Mouse (Mus musculus): ENCODE results near the gene Cbx8. TPM values are rescaled to one million over a fixed set of nuclear protein-coding genes. Genes with fewer than 3 reads are reported as not detected.
A peak's percentile ranks its signal among the peaks of the same experiment; 100 is the strongest.

Cbx8 gene
- total and polyA plus RNA-seq, 2 experiments from 2014 or later: 5.3 to 21.9 TPM

DNA sequence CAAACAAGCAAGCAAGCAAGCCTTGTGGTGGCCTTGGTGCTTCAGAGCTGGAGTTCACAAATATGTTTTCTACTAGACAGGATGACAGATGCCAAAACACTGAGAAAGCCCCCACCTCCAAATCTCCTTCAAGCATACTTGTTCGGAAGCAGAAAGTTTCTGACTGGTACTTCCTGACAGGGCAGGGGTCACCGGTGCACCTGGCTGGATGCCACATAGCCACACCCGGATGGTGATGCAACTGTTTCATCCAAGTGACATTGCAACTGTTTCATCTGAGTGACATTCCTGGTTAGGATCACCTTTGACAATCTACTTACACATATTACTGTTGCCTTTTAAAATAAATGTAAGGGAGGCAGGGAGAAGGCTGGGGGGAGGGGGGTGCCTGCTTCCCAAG lies 43.6 kb downstream of the Cbx8 start:
- no peaks in the 10 kb centered on the region for H3K9me3 ChIP-seq (ENCODE audit: low read length)
- H3K9ac ChIP-seq: no peak overlapping the region
- 88% methylated on average over 3 of the region's 3 CpGs for WGBS
- no peaks in the 10 kb centered on the region for H3K27me3 ChIP-seq (ENCODE audit: insufficient read depth, low read length)
- no peak for TF ChIP-seq CTCF (IDR thresholded peaks at IDR 0.05; ENCODE audit: low read depth)
- no peaks in the 10 kb centered on the region for H3K36me3 ChIP-seq (ENCODE audit: insufficient read depth)
- H3K4me1 ChIP-seq (ENCODE audit: insufficient read depth): no peaks in the 10 kb centered on the region
- H3K4me2 ChIP-seq (ENCODE audit: low read depth): no peak overlapping the region
- ATAC-seq (no peak), DNase-seq (no peak)
- H3K4me3 ChIP-seq (ENCODE audit: low read depth, low read length): no peak overlapping the region
- no peak overlapping the region for H3K27ac ChIP-seq (ENCODE audit: low read depth, low read length)

DNA sequence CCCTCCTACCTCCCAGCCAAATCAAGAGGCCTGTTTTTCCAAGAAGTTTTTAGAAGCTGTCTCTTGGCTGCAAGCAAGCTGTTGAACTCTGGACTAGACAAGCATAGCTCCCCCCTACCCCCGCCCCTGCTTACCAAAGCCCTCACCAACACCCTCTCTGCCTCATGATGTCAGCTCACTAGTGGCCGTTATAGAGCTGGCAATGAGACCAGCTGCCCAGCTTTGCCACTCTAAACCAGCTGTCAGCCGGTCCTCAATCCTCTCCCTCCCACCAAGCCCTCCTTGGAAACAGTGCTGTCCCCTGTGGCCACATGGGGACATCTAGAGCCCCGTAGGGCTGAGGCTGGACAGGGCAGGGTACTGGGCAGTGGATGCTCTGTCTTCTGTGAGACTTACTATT lies 45.3 kb downstream of the Cbx8 start:
- Histone ChIP-seq H3K4me1 (ENCODE audit: insufficient read depth) (no peaks in the 10 kb centered on the region), H3K4me3 (ENCODE audit: low read depth, low read length) (no peak overlapping the region), H3K4me2 (ENCODE audit: low read depth) (no peak overlapping the region), H3K27ac (ENCODE audit: low read depth, low read length) (no peak overlapping the region), H3K9ac (no peak overlapping the region), H3K36me3 (ENCODE audit: insufficient read depth) (no peaks in the 10 kb centered on the region), H3K27me3 (ENCODE audit: insufficient read depth, low read length) (no peaks in the 10 kb centered on the region), H3K9me3 (ENCODE audit: low read length) (no peaks in the 10 kb centered on the region)
- ATAC-seq (no peak), DNase-seq (no peak)
- TF ChIP-seq CTCF (IDR thresholded peaks at IDR 0.05; ENCODE audit: low read depth): peak; percentile 23; the same call in 1 of the 2 replicates
- WGBS: 24% methylated on average over 4 of the region's 4 CpGs

DNA sequence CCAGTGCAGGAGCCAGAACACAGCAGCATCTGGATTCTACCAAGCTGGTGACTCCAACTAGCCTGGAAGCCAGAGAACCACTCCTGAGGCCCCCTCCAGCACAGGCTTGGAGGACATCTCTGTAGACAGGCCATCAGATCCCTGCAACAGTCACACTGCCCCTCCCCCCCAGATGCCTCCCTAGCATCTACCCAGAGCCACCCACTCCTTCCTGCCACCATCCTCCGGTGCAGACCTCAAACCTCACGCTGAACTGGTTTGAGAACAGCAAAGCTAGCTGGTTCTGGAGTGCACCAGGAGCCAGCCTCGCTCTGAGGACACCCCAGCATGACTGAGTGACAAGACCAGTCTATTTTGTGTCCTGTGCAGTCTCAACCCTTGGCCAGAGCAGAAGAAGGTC lies 48.0 kb downstream of the Cbx8 start:
- DNase-seq (no peak), ATAC-seq (no peak)
- no peak for TF ChIP-seq CTCF (IDR thresholded peaks at IDR 0.05; ENCODE audit: low read depth)
- no peaks in the 10 kb centered on the region for H3K4me1 ChIP-seq (ENCODE audit: insufficient read depth)
- no peaks in the 10 kb centered on the region for H3K9me3 ChIP-seq (ENCODE audit: low read length)
- H3K27ac ChIP-seq (ENCODE audit: low read depth, low read length): no peak overlapping the region
- no peaks in the 10 kb centered on the region for H3K36me3 ChIP-seq (ENCODE audit: insufficient read depth)
- H3K4me2 ChIP-seq (ENCODE audit: low read depth): no peak overlapping the region
- H3K4me3 ChIP-seq (ENCODE audit: low read depth, low read length): no peak overlapping the region
- no peaks in the 10 kb centered on the region for H3K27me3 ChIP-seq (ENCODE audit: insufficient read depth, low read length)
- H3K9ac ChIP-seq: no peak overlapping the region
- WGBS: 83% methylated on average over 3 of the region's 3 CpGs

DNA sequence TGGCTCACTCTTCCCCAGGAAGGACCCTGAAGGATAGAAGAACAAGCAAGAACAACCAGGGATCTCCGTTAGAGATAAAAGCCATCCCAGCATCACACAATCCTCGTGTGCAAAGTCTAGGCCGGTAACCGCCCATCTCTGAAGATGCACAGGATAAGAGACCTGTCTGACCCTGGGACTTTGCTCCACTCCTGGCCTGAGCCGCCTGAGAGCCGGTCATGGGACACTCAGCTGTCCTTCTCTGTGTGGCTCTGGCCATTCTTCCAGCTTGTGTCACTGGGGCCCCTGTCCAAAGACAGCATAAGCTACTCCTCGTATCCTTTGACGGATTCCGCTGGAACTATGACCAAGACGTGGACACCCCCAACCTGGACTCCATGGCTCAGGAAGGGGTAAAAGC lies 52.8 kb downstream of the Cbx8 start, which contains the start of gene Enpp7:
Enpp7 (plus strand) TSS at position 190 of the 400 bp plus-strand sequence.
- Histone ChIP-seq H3K4me1 (ENCODE audit: insufficient read depth) (no peaks in the 10 kb centered on the region), H3K9ac (no peak within 1 kb of the TSS)
- no peak for DNase-seq

More for the DNA sequence above, 52.8 kb downstream of the Cbx8 start, which contains the start of gene Enpp7:
- Histone ChIP-seq H3K27ac (ENCODE audit: low read depth, low read length) (no peak within 1 kb of the TSS), H3K36me3 (ENCODE audit: insufficient read depth) (no peaks in the 10 kb centered on the region), H3K27me3 (ENCODE audit: insufficient read depth, low read length) (no peaks in the 10 kb centered on the region), H3K4me3 (ENCODE audit: low read depth, low read length) (no peak within 1 kb of the TSS), H3K4me2 (ENCODE audit: low read depth) (no peak within 1 kb of the TSS), H3K9me3 (ENCODE audit: low read length) (no peaks in the 10 kb centered on the region)
- no peak for TF ChIP-seq CTCF (IDR thresholded peaks at IDR 0.05; ENCODE audit: low read depth)
- 92% methylated on average over 10 of the region's 10 CpGs for WGBS
- no peak for ATAC-seq

Other genes with a start within 250 kb of the Cbx8 start
- gene Rbfox3, start 129.4 kb downstream of the Cbx8 start, total RNA-seq (2014; rRNA removed): 37.3 and 43.7 TPM in 2 replicates
- gene Rbfox3, start 129.4 kb downstream of the Cbx8 start, polyA plus RNA-seq (2015; fragmentation: Nextera tagmentation; extraction: Ambion mirVana): 72.7 and 82.3 TPM in 2 replicates
- not detected in 2 replicates for gene Enpp7, start 52.8 kb downstream of the Cbx8 start, total RNA-seq (2014; rRNA removed)
- gene Enpp7, start 52.8 kb downstream of the Cbx8 start, polyA plus RNA-seq (2015; fragmentation: Nextera tagmentation; extraction: Ambion mirVana): not detected in 2 replicates
- gene Cbx2, start 18.0 kb downstream of the Cbx8 start, total RNA-seq (2014; rRNA removed): 9.2 and 15.2 TPM in 2 replicates
- gene Cbx2, start 18.0 kb downstream of the Cbx8 start, polyA plus RNA-seq (2015; fragmentation: Nextera tagmentation; extraction: Ambion mirVana): 6.4 TPM in 2 replicates
- 36.1 and 38.6 TPM in 2 replicates for gene Cbx4, start 45.3 kb upstream of the Cbx8 start, total RNA-seq (2014; rRNA removed)
- 21.7 and 26.1 TPM in 2 replicates for gene Cbx4, start 45.3 kb upstream of the Cbx8 start, polyA plus RNA-seq (2015; fragmentation: Nextera tagmentation; extraction: Ambion mirVana)
- 133 and 153 TPM in 2 replicates for gene Tbc1d16, start 187.5 kb upstream of the Cbx8 start, total RNA-seq (2014; rRNA removed)
- 41.2 and 60.4 TPM in 2 replicates for gene Tbc1d16, start 187.5 kb upstream of the Cbx8 start, polyA plus RNA-seq (2015; fragmentation: Nextera tagmentation; extraction: Ambion mirVana)
- gene Ccdc40, start 187.6 kb upstream of the Cbx8 start, total RNA-seq (2014; rRNA removed): 10.5 and 14.6 TPM in 2 replicates
- gene Ccdc40, start 187.6 kb upstream of the Cbx8 start, polyA plus RNA-seq (2015; fragmentation: Nextera tagmentation; extraction: Ambion mirVana): 7.2 and 11.8 TPM in 2 replicates
- gene Gaa, start 226.9 kb upstream of the Cbx8 start, total RNA-seq (2014; rRNA removed): 97.3 and 135 TPM in 2 replicates
- 79.8 and 109 TPM in 2 replicates for gene Gaa, start 226.9 kb upstream of the Cbx8 start, polyA plus RNA-seq (2015; fragmentation: Nextera tagmentation; extraction: Ambion mirVana)

All from forebrain, postnatal 0 days (tissue).